Mouse (Mus musculus) CH12.LX (cell line): ENCODE data around the gene Keap1. TPM values are rescaled to one million over a fixed set of nuclear protein-coding genes. Genes with fewer than 3 reads are reported as not detected.

Source experiments
- DNase-seq: peaks from one replicate; pipeline ENCODE4 v3.0.0-alpha.2; 2013; ENCODE audit errors: extremely low read depth
- H3K27ac ChIP-seq: 2 replicates; pipeline ENCODE4 v1.5.1; 2012; ENCODE audit warnings: low read depth, mild to moderate bottlenecking, control low read depth, moderate library complexity; ENCODE audit not compliant: insufficient read depth
- H3K27me3 ChIP-seq: replicated peaks from 2 replicates; pipeline ENCODE3; 2012; ENCODE audit warnings: inconsistent platforms
- H3K36me3 ChIP-seq, 2 experiments: replicated peaks in 1 of 2; 2 replicates each; pipeline versions ENCODE3 to v1.6.1; 2012; ENCODE audit warnings: inconsistent platforms in 1 of 2, low read length in 1 of 2, mild to moderate bottlenecking in 1 of 2, mixed read lengths in 1 of 2, moderate library complexity in 1 of 2; ENCODE audit not compliant: control insufficient read depth in 1 of 2, insufficient read depth in 1 of 2
- H3K4me1 ChIP-seq, 2 experiments: 2 replicates each; pipeline ENCODE4 v1.6.1; 2012; ENCODE audit warnings: inconsistent platforms in 1 of 2, moderate library complexity in 1 of 2; ENCODE audit not compliant: insufficient read depth in 2 of 2, control insufficient read depth in 1 of 2
- H3K4me2 ChIP-seq: 2 replicates; pipeline ENCODE4 v1.6.1; 2012; ENCODE audit warnings: low read depth, mild to moderate bottlenecking, control low read depth; ENCODE audit not compliant: poor library complexity, insufficient read depth, severe bottlenecking
- H3K4me3 ChIP-seq, 3 experiments: fragments of 150-350 bp in 1 of 3; sonication (generic) in 1 of 3; replicated peaks in 1 of 3; 2 replicates each; pipeline versions ENCODE3 to v1.5.1; 2011 to 2012; ENCODE audit warnings: low read depth in 2 of 3, low read length in 2 of 3, mild to moderate bottlenecking in 2 of 3, moderate library complexity in 2 of 3, control low read depth in 1 of 3, improper control_type of control experiment in 1 of 3, inconsistent platforms in 1 of 3, mixed read lengths in 1 of 3; ENCODE audit not compliant: poor library complexity in 1 of 3
- H3K79me2 ChIP-seq: replicated peaks from 2 replicates; pipeline ENCODE4 v1.6.1; 2012; ENCODE audit warnings: mild to moderate bottlenecking, moderate library complexity; ENCODE audit not compliant: control insufficient read depth, poor library complexity, insufficient read depth, severe bottlenecking; ENCODE audit errors: extremely low read depth
- H3K9ac ChIP-seq: 2 replicates; pipeline ENCODE4 v1.6.1; 2012; ENCODE audit warnings: low read depth, mild to moderate bottlenecking, control low read depth, moderate library complexity; ENCODE audit not compliant: insufficient read depth
- H3K9me3 ChIP-seq: replicated peaks from 2 replicates; pipeline ENCODE3; 2012; ENCODE audit warnings: low read length, inconsistent platforms, mixed read lengths
- BHLHE40 ChIP-seq: IDR thresholded peaks from 2 replicates; pipeline ENCODE4 v1.6.1; 2011; ENCODE audit warnings: mild to moderate bottlenecking, low read depth, low read length, improper control_type of control experiment
- CHD1 ChIP-seq: IDR thresholded peaks from 2 replicates; pipeline ENCODE4 v1.6.1; 2012; ENCODE audit warnings: low read depth, low read length, improper control_type of control experiment, inconsistent platforms
- CTCF ChIP-seq, 2 experiments: IDR thresholded peaks in 1 of 2; conservative IDR thresholded peaks in 1 of 2; 2 replicates each; pipeline ENCODE4 v1.5.1; 2011 to 2012; ENCODE audit warnings: low read depth in 2 of 2, low read length in 2 of 2, improper control_type of control experiment in 1 of 2, inconsistent platforms in 1 of 2, mild to moderate bottlenecking in 1 of 2, moderate library complexity in 1 of 2
- E2F4 ChIP-seq: IDR thresholded peaks from 2 replicates; pipeline ENCODE4 v1.6.1; 2011; ENCODE audit warnings: low read depth, low read length, improper control_type of control experiment; ENCODE audit not compliant: insufficient replicate concordance
- EP300 ChIP-seq: IDR thresholded peaks from 2 replicates; pipeline ENCODE4 v1.6.1; 2011; ENCODE audit warnings: low read length, improper control_type of control experiment
- ETS1 ChIP-seq: conservative IDR thresholded peaks from 2 replicates; pipeline ENCODE4 v1.6.1; 2012; ENCODE audit warnings: low read depth, mild to moderate bottlenecking, inconsistent platforms, low read length, improper control_type of control experiment, moderate library complexity
- HCFC1 ChIP-seq: IDR thresholded peaks from 2 replicates; pipeline ENCODE4 v1.6.1; 2012; ENCODE audit warnings: low read depth, mild to moderate bottlenecking, inconsistent platforms, low read length, improper control_type of control experiment
- JUN ChIP-seq: IDR thresholded peaks from 2 replicates; pipeline ENCODE4 v1.6.1; 2011; ENCODE audit warnings: low read depth, mild to moderate bottlenecking, low read length, improper control_type of control experiment, moderate library complexity; ENCODE audit not compliant: insufficient read depth
- KAT2A ChIP-seq: IDR thresholded peaks from 2 replicates; pipeline ENCODE4 v1.6.1; 2012; ENCODE audit warnings: low read length, improper control_type of control experiment, inconsistent platforms; ENCODE audit not compliant: insufficient replicate concordance
- MAX ChIP-seq: IDR thresholded peaks from 2 replicates; pipeline ENCODE4 v1.6.1; 2011; ENCODE audit warnings: low read length, improper control_type of control experiment
- MAZ ChIP-seq: IDR thresholded peaks from 2 replicates; pipeline ENCODE4 v1.6.1; 2012; ENCODE audit warnings: low read depth, mild to moderate bottlenecking, inconsistent platforms, low read length, improper control_type of control experiment, moderate library complexity
- MEF2A ChIP-seq: IDR thresholded peaks from 2 replicates; pipeline ENCODE4 v1.6.1; 2014; ENCODE audit warnings: low read depth, mild to moderate bottlenecking, inconsistent platforms, low read length, improper control_type of control experiment, borderline replicate concordance
- MXI1 ChIP-seq: IDR thresholded peaks from 2 replicates; pipeline ENCODE4 v1.6.1; 2011; ENCODE audit warnings: mild to moderate bottlenecking, low read depth, low read length, improper control_type of control experiment
- MYC ChIP-seq: IDR thresholded peaks from 2 replicates; pipeline ENCODE4 v1.6.1; 2011; ENCODE audit warnings: low read depth, mild to moderate bottlenecking, improper control_type of control experiment, low read length
- POLR2A ChIP-seq: IDR thresholded peaks from 2 replicates; pipeline ENCODE4 v1.6.1; 2011; ENCODE audit warnings: low read depth, mild to moderate bottlenecking, improper control_type of control experiment, low read length
- SMC3 ChIP-seq: IDR thresholded peaks from 2 replicates; pipeline ENCODE4 v1.6.1; 2011; ENCODE audit warnings: low read depth, low read length, improper control_type of control experiment
- USF2 ChIP-seq: conservative IDR thresholded peaks from 2 replicates; pipeline ENCODE4 v1.6.1; 2011; ENCODE audit warnings: low read depth, low read length, improper control_type of control experiment
- ZC3H11A ChIP-seq: IDR thresholded peaks from 2 replicates; pipeline ENCODE4 v1.6.1; 2012; ENCODE audit warnings: low read depth, mild to moderate bottlenecking, inconsistent platforms, low read length, improper control_type of control experiment
- ZMIZ1 ChIP-seq: IDR thresholded peaks from 2 replicates; pipeline ENCODE4 v1.6.1; 2012; ENCODE audit warnings: low read depth, mild to moderate bottlenecking, inconsistent platforms, low read length, improper control_type of control experiment
- ZNF384 ChIP-seq: IDR thresholded peaks from 2 replicates; pipeline ENCODE4 v1.6.1; 2012; ENCODE audit warnings: low read depth, low read length, improper control_type of control experiment, inconsistent platforms
- dilution Hi-C: fragments of 300-500 bp; cut with MboI; formaldehyde crosslinking; loops from 2 replicates; pipeline ENCODE4 v1.14.3; 2020; ENCODE audit warnings: low sequenced_read_pairs; ENCODE audit not compliant: extremely low pct_unique_long_range_greater_than_20kb, extremely low pct_ligation_motif_present
- in situ Hi-C: fragments of 300-500 bp; cut with MboI; formaldehyde crosslinking; loops from 3 replicates; pipeline ENCODE4 v1.14.3; 2019; ENCODE audit warnings: low sequenced_read_pairs, low pct_ligation_motif_present, low pct_unique_long_range_greater_than_20kb, mixed read lengths
- polyA plus RNA-seq: library from polyadenylated mRNA; unstranded; fragments of >175 nt; gene quantifications from 2 replicates; pipeline ENCODE4 v1.2.1, GENCODE M21; 2012; ENCODE audit warnings: low read depth; ENCODE audit not compliant: insufficient read length
- total RNA-seq, 2 experiments: library from RNA; depleted of rRNA; stranded (reverse); fragments of 300-350 nt in 1 of 2; fragments of >200 nt in 1 of 2; gene quantifications; 2 replicates each; pipeline ENCODE4 v1.2.3; 2012 to 2014

Keap1 gene
- total and polyA plus RNA-seq, 3 experiments, result 18.4 to 41.7 (median 31.2) TPM

GRCm38 (mm10) chr9:21244428-21245112, 5.4 kb upstream of the Keap1 start:
- Histone ChIP-seq H3K36me3 (no peaks in the 10 kb centered on the region), H3K27ac (no peak overlapping the region), H3K79me2 (no peaks in the 10 kb centered on the region), H3K27me3 (peaks cover 4% of the 10 kb centered on the region)
- DNase-seq, result no peak
- TF ChIP-seq MEF2A (no peak), KAT2A (no peak), BHLHE40 (no peak), USF2 (no peak), MAZ (no peak), EP300 (no peak), ZMIZ1 (no peak), E2F4 (no peak), JUN (no peak)
- TF ChIP-seq, all 38 proteins: peak for 0
- Histone ChIP-seq H3K4me1 (peaks cover 1 to 9% of the 10 kb centered on the region in 2 experiments; a peak in 3 of 4 replicates), H3K9me3 (peaks cover 9% of the 10 kb centered on the region), H3K9ac (no peak overlapping the region), H3K4me2 (no peak overlapping the region), H3K4me3 (no peak overlapping the region)
- dilution Hi-C loops, result no loop called here
- in situ Hi-C loops, result no loop called here

- H3K4me3 ChIP-seq, result no peak overlapping the region
These were observed 4.8 kb upstream of the Keap1 start for GRCm38 (mm10) chr9:21243826-21244427.

More at GRCm38 (mm10) chr9:21243826-21244427, 4.8 kb upstream of the Keap1 start:
- Histone ChIP-seq H3K4me1 (peaks cover 2 to 12% of the 10 kb centered on the region in 2 experiments; a peak in 3 of 4 replicates), H3K79me2 (no peaks in the 10 kb centered on the region), H3K4me2 (no peak overlapping the region), H3K9me3 (peaks cover 9% of the 10 kb centered on the region), H3K9ac (no peak overlapping the region), H3K27ac (no peak overlapping the region), H3K36me3 (no peaks in the 10 kb centered on the region), H3K27me3 (peaks cover 4% of the 10 kb centered on the region)
- in situ Hi-C loops (no loop called here), dilution Hi-C loops (no loop called here)
- DNase-seq, result no peak
- no peak for TF ChIP-seq MAX
- TF ChIP-seq E2F4, result no peak
- TF ChIP-seq CHD1, result no peak
- TF ChIP-seq POLR2A, result no peak
- no peak for TF ChIP-seq ETS1
- TF ChIP-seq CTCF (conservative IDR thresholded peaks at IDR 0.05 in 1 of 2, IDR thresholded peaks at IDR 0.05 in 1 of 2; ENCODE audit: low read depth in 2 of 2, low read length in 2 of 2), result no peak
- TF ChIP-seq SMC3, result no peak
- TF ChIP-seq ZC3H11A, result no peak
- TF ChIP-seq MYC, result no peak
- no peak for TF ChIP-seq MXI1
- TF ChIP-seq HCFC1, result no peak
- no peak for TF ChIP-seq ZNF384
- no peak for TF ChIP-seq KAT2A
